Mouse (Mus musculus): ENCODE data around the gene Trak2. TPM values are rescaled to one million over a fixed set of nuclear protein-coding genes. Genes with fewer than 3 reads are reported as not detected.
"Not testable (repeated sequence)": the region's sequence is repeated elsewhere in the genome, so short reads cannot be mapped to it uniquely, and the experiment has no call there.

Trak2 gene
- total and polyA plus RNA-seq, 2 experiments from 2014 or later, result 15.7 to 44.7 TPM

- no peaks in the 10 kb centered on the region for H3K9me3 ChIP-seq (ENCODE audit: low read length)
- no peak overlapping the region for H3K4me3 ChIP-seq (ENCODE audit: low read length)
- H3K27me3 ChIP-seq (ENCODE audit: insufficient read depth, low read length), result no peaks in the 10 kb centered on the region
- no peak overlapping the region for H3K4me2 ChIP-seq (ENCODE audit: low read depth, low read length)
- H3K36me3 ChIP-seq (ENCODE audit: insufficient read depth, low read length), result peaks cover 5% of the 10 kb centered on the region
- DNase-seq (ENCODE audit: low spot score) (no peak), ATAC-seq (no peak)
- no peak overlapping the region for H3K9ac ChIP-seq (replicated peaks; ENCODE audit: low read length)
- H3K4me1 ChIP-seq (ENCODE audit: insufficient read depth, low read length), result no peaks in the 10 kb centered on the region
- no peak overlapping the region for H3K27ac ChIP-seq
- 95% methylated on average over 5 of the region's 5 CpGs for WGBS
- no peak for TF ChIP-seq CTCF (IDR thresholded peaks at IDR 0.05; ENCODE audit: low read depth)
Measured at GRCm38 (mm10) chr1:58926664-58927063, 46.6 kb downstream of the Trak2 start.

GRCm38 (mm10) chr1:58917566-58917965 is 55.7 kb downstream of the Trak2 start:
- H3K4me1 ChIP-seq (ENCODE audit: insufficient read depth, low read length), result no peaks in the 10 kb centered on the region
- TF ChIP-seq CTCF (IDR thresholded peaks at IDR 0.05; ENCODE audit: low read depth), result no peak
- H3K9me3 ChIP-seq (ENCODE audit: low read length), result no peaks in the 10 kb centered on the region
- H3K27ac ChIP-seq, result no peak overlapping the region
- no peak for ATAC-seq
- WGBS, result 91% methylated on average over 6 of the region's 6 CpGs
- H3K4me3 ChIP-seq (ENCODE audit: low read length), result no peak overlapping the region
- no peak overlapping the region for H3K4me2 ChIP-seq (ENCODE audit: low read depth, low read length)
- H3K9ac ChIP-seq (replicated peaks; ENCODE audit: low read length), result no peak overlapping the region
- H3K36me3 ChIP-seq (ENCODE audit: insufficient read depth, low read length), result peaks cover 59% of the 10 kb centered on the region
- H3K27me3 ChIP-seq (ENCODE audit: insufficient read depth, low read length), result no peaks in the 10 kb centered on the region
- DNase-seq (ENCODE audit: low spot score), result no peak

- H3K27ac ChIP-seq, result no peak overlapping the region
- no peak for ATAC-seq
- no peaks in the 10 kb centered on the region for H3K27me3 ChIP-seq (ENCODE audit: insufficient read depth, low read length)
- H3K9me3 ChIP-seq (ENCODE audit: low read length), result no peaks in the 10 kb centered on the region
- H3K9ac ChIP-seq (replicated peaks; ENCODE audit: low read length), result no peak overlapping the region
- no peak overlapping the region for H3K4me3 ChIP-seq (ENCODE audit: low read length)
- DNase-seq (ENCODE audit: low spot score), result no peak
- TF ChIP-seq CTCF (IDR thresholded peaks at IDR 0.05; ENCODE audit: low read depth), result no peak
- no peaks in the 10 kb centered on the region for H3K4me1 ChIP-seq (ENCODE audit: insufficient read depth, low read length)
- 80% methylated on average over 12 of the region's 12 CpGs for WGBS
- H3K4me2 ChIP-seq (ENCODE audit: low read depth, low read length), result no peak overlapping the region
- peaks cover 67% of the 10 kb centered on the region for H3K36me3 ChIP-seq (ENCODE audit: insufficient read depth, low read length)
Measured at GRCm38 (mm10) chr1:58909636-58910272, 63.5 kb downstream of the Trak2 start.

- H3K9ac ChIP-seq (replicated peaks; ENCODE audit: low read length), result no peak overlapping the region
- no peaks in the 10 kb centered on the region for H3K4me1 ChIP-seq (ENCODE audit: insufficient read depth, low read length)
- no peak for ATAC-seq
- no peak overlapping the region for H3K4me2 ChIP-seq (ENCODE audit: low read depth, low read length)
- H3K4me3 ChIP-seq (ENCODE audit: low read length), result no peak overlapping the region
- 84% methylated on average over 9 of the region's 9 CpGs for WGBS
- no peak for DNase-seq (ENCODE audit: low spot score)
- peaks cover 42% of the 10 kb centered on the region for H3K36me3 ChIP-seq (ENCODE audit: insufficient read depth, low read length)
- H3K27me3 ChIP-seq (ENCODE audit: insufficient read depth, low read length), result no peaks in the 10 kb centered on the region
- no peak for TF ChIP-seq CTCF (IDR thresholded peaks at IDR 0.05; ENCODE audit: low read depth)
- no peak overlapping the region for H3K27ac ChIP-seq
- H3K9me3 ChIP-seq (ENCODE audit: low read length), result no peaks in the 10 kb centered on the region
Measured at GRCm38 (mm10) chr1:58903681-58904080, 69.5 kb downstream of the Trak2 start.

GRCm38 (mm10) chr1:58897561-58897960 is 75.7 kb downstream of the Trak2 start:
- not testable (repeated sequence) for H3K4me1 ChIP-seq (ENCODE audit: insufficient read depth, low read length); H3K27me3 ChIP-seq (ENCODE audit: insufficient read depth, low read length); H3K27ac ChIP-seq; H3K9me3 ChIP-seq (ENCODE audit: low read length); H3K9ac ChIP-seq (replicated peaks; ENCODE audit: low read length); H3K4me3 ChIP-seq (ENCODE audit: low read length); H3K4me2 ChIP-seq (ENCODE audit: low read depth, low read length)
- 23% methylated on average over 3 of the region's 3 CpGs for WGBS
- peak; percentile 66 for TF ChIP-seq CTCF (IDR thresholded peaks at IDR 0.05; ENCODE audit: low read depth)
- peaks cover 14% of the 10 kb centered on the region; the same call in 1 of the 2 replicates for H3K36me3 ChIP-seq (ENCODE audit: insufficient read depth, low read length)
- peak; percentile 78; the same call in 1 of the 2 replicates for ATAC-seq
- DNase-seq (ENCODE audit: low spot score), result peak; percentile 68

- H3K36me3 ChIP-seq (ENCODE audit: insufficient read depth, low read length); H3K4me3 ChIP-seq (ENCODE audit: low read length); H3K9me3 ChIP-seq (ENCODE audit: low read length); ATAC-seq; H3K4me1 ChIP-seq (ENCODE audit: insufficient read depth, low read length); H3K9ac ChIP-seq (replicated peaks; ENCODE audit: low read length); H3K27me3 ChIP-seq (ENCODE audit: insufficient read depth, low read length); DNase-seq (ENCODE audit: low spot score); H3K27ac ChIP-seq; H3K4me2 ChIP-seq (ENCODE audit: low read depth, low read length): not testable (repeated sequence)
- 85% methylated on average over 8 of the region's 8 CpGs for WGBS
Measured at GRCm38 (mm10) chr1:58892386-58892785, 80.8 kb downstream of the Trak2 start.

GRCm38 (mm10) chr1:58891481-58892170 is 81.6 kb downstream of the Trak2 start:
- H3K36me3 ChIP-seq (ENCODE audit: insufficient read depth, low read length); H3K9ac ChIP-seq (replicated peaks; ENCODE audit: low read length); H3K27ac ChIP-seq; DNase-seq (ENCODE audit: low spot score); H3K27me3 ChIP-seq (ENCODE audit: insufficient read depth, low read length); H3K4me3 ChIP-seq (ENCODE audit: low read length); H3K4me1 ChIP-seq (ENCODE audit: insufficient read depth, low read length); H3K4me2 ChIP-seq (ENCODE audit: low read depth, low read length); ATAC-seq; H3K9me3 ChIP-seq (ENCODE audit: low read length): not testable (repeated sequence)
- WGBS, result 77% methylated on average over 2 of the region's 2 CpGs

GRCm38 (mm10) chr1:58890697-58891290 is 82.4 kb downstream of the Trak2 start:
- H3K36me3 ChIP-seq (ENCODE audit: insufficient read depth, low read length); H3K4me3 ChIP-seq (ENCODE audit: low read length); DNase-seq (ENCODE audit: low spot score); H3K9ac ChIP-seq (replicated peaks; ENCODE audit: low read length); H3K4me1 ChIP-seq (ENCODE audit: insufficient read depth, low read length); H3K27me3 ChIP-seq (ENCODE audit: insufficient read depth, low read length); H3K4me2 ChIP-seq (ENCODE audit: low read depth, low read length); ATAC-seq; H3K27ac ChIP-seq; H3K9me3 ChIP-seq (ENCODE audit: low read length): not testable (repeated sequence)
- WGBS, result 80% methylated on average over 4 of the region's 5 CpGs
